Mouse (Mus musculus) lung, embryonic 14.5 days (tissue): ENCODE measurements around the gene Nckap1l. TPM values are rescaled to one million over a fixed set of nuclear protein-coding genes. Genes with fewer than 3 reads are reported as not detected.

Experiments used
- ATAC-seq: fragments of 200-750 bp; cut with Nextera tagmentation; 2 replicates; pipeline ENCODE4 v1.8.0; 2017; ENCODE audit warnings: mild to moderate bottlenecking, moderate TSS enrichment, moderate library complexity; ENCODE audit not compliant: insufficient read depth
- DNase-seq: peaks from one replicate; pipeline ENCODE4 v3.0.0-alpha.2; 2015
- H3K27ac ChIP-seq: fragments of 300-500 bp; sonication (generic); 2 replicates; pipeline ENCODE4 v1.5.1; 2014; ENCODE audit warnings: low read depth, mild to moderate bottlenecking, moderate library complexity
- H3K27me3 ChIP-seq: fragments of 300-500 bp; sonication (generic); 2 replicates; pipeline ENCODE4 v1.6.1; 2014; ENCODE audit warnings: low read length, control low read depth; ENCODE audit not compliant: insufficient read depth
- H3K36me3 ChIP-seq: fragments of 300-500 bp; sonication (generic); 2 replicates; pipeline ENCODE4 v1.6.1; 2014; ENCODE audit warnings: control low read depth; ENCODE audit not compliant: insufficient read depth
- H3K4me1 ChIP-seq: fragments of 300-500 bp; sonication (generic); 2 replicates; pipeline ENCODE4 v1.6.1; 2014; ENCODE audit warnings: antibody characterized with exemption, control low read depth; ENCODE audit not compliant: insufficient read depth
- H3K4me2 ChIP-seq: fragments of 300-500 bp; sonication (generic); 2 replicates; pipeline ENCODE4 v1.6.1; 2014; ENCODE audit warnings: mild to moderate bottlenecking
- H3K4me3 ChIP-seq: fragments of 300-500 bp; sonication (generic); 2 replicates; pipeline ENCODE4 v1.5.1; 2014; ENCODE audit warnings: low read depth, low read length
- H3K9ac ChIP-seq: fragments of 300-500 bp; sonication (generic); 2 replicates; pipeline ENCODE4 v1.6.1; 2014
- H3K9me3 ChIP-seq: fragments of 300-500 bp; sonication (generic); 2 replicates; pipeline ENCODE4 v1.6.1; 2016; ENCODE audit warnings: low read depth, low read length, control low read depth
- CTCF ChIP-seq: IDR thresholded peaks from 2 replicates; pipeline ENCODE4 v1.5.1; 2016; ENCODE audit warnings: antibody characterized with exemption, low read depth
- WGBS: fragments of 180-500 bp; shearing (Covaris S2); extraction: QIAGEN DNeasy Blood & Tissue Kit; methylation state at CpG from one replicate; pipeline ENCODE4 v1.1.7; 2014; 5-methylcytosine and 5-hydroxymethylcytosine counted together
- polyA plus RNA-seq: library from polyadenylated mRNA; unstranded; fragments of >200 nt; fragmentation: Nextera tagmentation; extraction: Ambion mirVana; gene quantifications from 2 replicates; pipeline ENCODE4 v1.2.1, GENCODE M21; 2014

The Nckap1l gene
- polyA plus RNA-seq, 1 experiment from 2014 or later = 2.6 TPM

DNA sequence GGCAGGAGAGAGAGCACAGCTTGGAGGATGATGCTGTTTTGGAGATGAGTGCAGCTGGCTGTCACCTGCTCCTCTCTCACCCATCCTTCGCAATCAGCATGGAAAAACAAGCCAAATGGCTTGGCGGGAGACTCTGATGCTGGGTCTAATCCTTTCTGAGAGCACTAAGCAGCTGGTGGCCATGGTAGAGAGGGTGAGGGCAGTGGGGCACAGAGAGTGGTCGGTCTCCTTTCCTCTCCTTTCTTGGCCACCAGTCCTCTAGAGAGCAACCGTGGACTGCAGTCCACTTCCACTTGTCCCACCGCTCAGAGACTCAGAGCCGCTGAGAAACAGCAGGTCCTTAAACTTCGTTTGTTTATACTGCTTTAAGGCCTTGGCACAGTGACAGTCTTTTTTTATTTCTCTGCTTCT, 60.0 kb downstream of the Nckap1l start:
- H3K9ac ChIP-seq = no peak overlapping the region
- no peak for TF ChIP-seq CTCF
- peaks cover 5% of the 10 kb centered on the region; the same call in 1 of the 2 replicates for H3K4me1 ChIP-seq
- DNase-seq = no peak
- no peaks in the 10 kb centered on the region; the same call in 1 of the 2 replicates for H3K27me3 ChIP-seq
- no peaks in the 10 kb centered on the region for H3K9me3 ChIP-seq
- no peak overlapping the region for H3K27ac ChIP-seq
- ATAC-seq = peak; percentile 88
- H3K4me2 ChIP-seq = peak overlapping the region; percentile 60
- H3K36me3 ChIP-seq = no peaks in the 10 kb centered on the region
- WGBS = 7% methylated on average over 7 of the region's 7 CpGs
- no peak overlapping the region for H3K4me3 ChIP-seq

DNA sequence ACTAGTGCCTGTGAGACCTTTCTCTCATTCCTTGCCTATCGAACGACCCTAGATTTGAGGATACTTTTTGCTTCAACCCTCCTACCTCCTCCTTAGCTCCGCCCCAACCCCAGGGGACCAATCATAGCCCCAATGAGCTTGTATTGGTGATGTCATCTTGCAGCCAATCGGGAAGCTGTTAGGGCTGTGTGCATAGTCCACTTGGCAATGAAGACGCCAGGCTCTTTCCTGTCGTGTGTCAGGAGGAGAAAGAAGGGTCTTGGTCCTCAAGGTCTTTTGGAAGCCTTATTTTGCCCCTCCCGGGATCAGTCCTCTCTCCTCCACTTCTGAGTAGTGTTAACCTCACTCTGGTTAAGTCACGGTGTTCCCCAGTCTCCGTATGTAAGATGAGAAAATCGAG, 60.5 kb downstream of the Nckap1l start:
- peak; percentile 99 for ATAC-seq
- H3K4me1 ChIP-seq = peaks cover 5% of the 10 kb centered on the region; the same call in 1 of the 2 replicates
- H3K9me3 ChIP-seq = no peaks in the 10 kb centered on the region
- DNase-seq = peak; percentile 88
- H3K9ac ChIP-seq = no peak overlapping the region
- peak overlapping the region; percentile 19 for H3K4me3 ChIP-seq
- TF ChIP-seq CTCF = no peak
- H3K4me2 ChIP-seq = peak overlapping the region; percentile 60
- 3% methylated on average over 10 of the region's 10 CpGs for WGBS
- no peaks in the 10 kb centered on the region; the same call in 1 of the 2 replicates for H3K27me3 ChIP-seq
- no peaks in the 10 kb centered on the region for H3K36me3 ChIP-seq
- no peak overlapping the region for H3K27ac ChIP-seq

DNA sequence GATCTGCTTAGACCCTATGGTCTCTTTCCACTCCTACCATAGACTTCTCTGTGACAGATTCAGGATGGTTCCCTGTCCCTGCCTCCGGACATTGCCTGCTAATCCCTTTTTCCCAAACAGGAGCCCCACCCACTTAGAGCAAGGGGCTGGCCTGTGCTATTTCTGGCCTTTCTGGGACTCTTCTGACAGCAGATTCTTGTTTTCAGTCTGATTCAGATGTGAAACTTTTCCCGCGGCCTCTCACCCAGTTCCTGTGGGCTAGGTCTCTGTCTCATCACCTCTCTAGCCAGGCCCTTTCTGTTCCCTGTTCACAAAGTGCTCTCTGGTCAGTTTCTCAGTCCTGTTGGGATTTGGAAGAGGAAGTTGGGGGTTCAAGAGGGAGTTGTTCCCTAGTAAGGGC, 61.3 kb downstream of the Nckap1l start:
- Histone ChIP-seq H3K27me3 (no peaks in the 10 kb centered on the region; the same call in 1 of the 2 replicates), H3K9me3 (no peaks in the 10 kb centered on the region), H3K36me3 (no peaks in the 10 kb centered on the region), H3K4me3 (no peak overlapping the region), H3K27ac (no peak overlapping the region), H3K4me1 (peaks cover 5% of the 10 kb centered on the region; the same call in 1 of the 2 replicates), H3K4me2 (peak overlapping the region; percentile 60; the same call in 1 of the 2 replicates), H3K9ac (no peak overlapping the region)
- 44% methylated on average over 3 of the region's 3 CpGs for WGBS
- no peak for TF ChIP-seq CTCF
- no peak for DNase-seq
- ATAC-seq = no peak

DNA sequence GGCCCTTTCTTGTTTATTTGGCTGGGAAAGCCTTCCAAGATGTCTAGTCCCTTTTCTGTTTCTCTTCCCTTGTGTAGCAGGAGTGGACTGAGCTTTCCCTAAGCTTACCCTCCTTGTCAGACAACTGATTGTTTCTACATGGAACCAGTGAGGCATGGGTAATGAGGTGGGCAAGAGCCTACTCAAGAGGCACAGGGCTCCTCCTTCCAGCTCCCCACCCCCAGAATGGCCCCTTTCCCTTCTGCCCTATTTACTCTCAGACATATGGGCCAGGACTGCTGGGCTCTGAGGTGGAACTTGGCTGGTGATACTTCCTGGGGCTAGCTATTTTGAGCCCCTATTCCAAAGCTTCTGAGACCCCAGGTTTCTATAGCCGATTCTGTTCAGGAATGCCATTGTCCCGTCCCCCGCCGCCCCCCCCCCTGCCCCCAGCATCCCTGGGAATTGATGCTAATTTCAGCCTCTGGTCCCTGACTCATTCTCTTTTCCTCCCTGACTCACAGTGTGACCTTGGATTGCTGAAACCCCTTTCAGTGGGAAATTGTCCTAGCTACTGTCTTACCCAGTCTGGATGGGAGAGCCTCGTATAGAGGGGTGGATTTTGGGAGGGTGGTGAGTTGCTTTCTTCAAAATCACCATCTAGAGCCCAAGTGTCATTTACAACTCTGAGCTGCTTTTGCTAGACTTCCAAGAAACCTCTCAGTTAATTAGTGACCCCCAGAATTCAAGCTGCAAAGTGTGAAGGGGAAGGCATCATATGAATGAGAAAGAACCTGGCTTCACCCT, 65.2 kb downstream of the Nckap1l start:
- DNase-seq = no peak
- H3K9me3 ChIP-seq = no peaks in the 10 kb centered on the region
- no peak overlapping the region for H3K4me2 ChIP-seq
- no peak overlapping the region for H3K4me3 ChIP-seq
- no peaks in the 10 kb centered on the region for H3K4me1 ChIP-seq
- no peak overlapping the region for H3K27ac ChIP-seq
- WGBS = 19% methylated on average over 3 of the region's 5 CpGs
- no peaks in the 10 kb centered on the region for H3K27me3 ChIP-seq
- no peaks in the 10 kb centered on the region for H3K36me3 ChIP-seq
- H3K9ac ChIP-seq = no peak overlapping the region
- no peak for ATAC-seq
- no peak for TF ChIP-seq CTCF

DNA sequence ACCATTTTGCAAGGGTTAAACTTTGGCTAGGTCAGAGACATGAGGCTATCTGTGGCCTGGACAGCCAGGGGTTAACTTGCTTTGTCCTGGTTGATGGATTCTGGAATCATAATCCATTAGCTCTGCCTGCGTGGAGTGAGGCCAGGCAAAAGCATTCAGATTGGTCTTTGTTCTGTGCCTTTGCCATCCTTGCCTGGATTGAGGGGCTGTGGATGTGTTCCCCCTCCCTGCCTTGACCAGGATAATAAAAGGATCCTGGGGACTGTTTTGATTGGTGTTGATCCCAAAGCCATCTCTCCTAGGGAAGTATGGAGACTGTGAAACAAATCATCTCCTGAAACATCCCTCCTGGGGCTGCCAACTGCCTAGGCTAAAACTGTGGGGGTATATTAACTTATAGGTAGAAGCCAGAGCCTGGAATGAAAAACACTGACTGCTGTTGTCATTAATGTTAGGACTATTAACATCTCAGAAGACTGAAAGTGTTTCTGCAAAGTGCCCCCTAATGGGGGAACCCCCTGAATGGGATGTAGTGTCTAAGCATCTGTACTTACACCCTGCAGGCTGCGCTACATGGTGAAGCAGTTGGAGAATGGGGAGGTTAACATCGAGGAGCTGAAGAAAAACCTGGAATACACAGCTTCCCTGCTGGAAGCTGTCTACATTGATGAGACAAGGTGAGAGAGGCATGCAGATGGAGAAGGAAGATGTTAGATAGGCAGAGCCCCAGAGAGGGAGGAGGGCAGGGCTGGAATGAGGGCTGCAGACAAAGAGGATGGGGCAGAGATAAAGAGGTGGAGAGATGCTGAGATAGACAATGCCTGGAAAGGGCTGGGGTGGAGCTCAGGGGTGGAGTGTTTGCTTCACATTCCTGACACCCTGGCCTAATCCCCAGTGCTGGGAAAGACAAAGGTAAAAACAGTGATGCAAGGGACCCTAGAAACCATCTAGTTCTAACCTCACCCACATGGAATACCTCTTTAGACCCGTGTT, 66.1 kb downstream of the Nckap1l start:
- Histone ChIP-seq H3K27ac (no peak overlapping the region), H3K4me3 (no peak overlapping the region), H3K4me2 (no peak overlapping the region), H3K9me3 (no peaks in the 10 kb centered on the region), H3K36me3 (no peaks in the 10 kb centered on the region), H3K9ac (no peak overlapping the region), H3K27me3 (no peaks in the 10 kb centered on the region), H3K4me1 (no peaks in the 10 kb centered on the region)
- ATAC-seq (no peak), DNase-seq (no peak)
- TF ChIP-seq CTCF = no peak
- whole genome bisulfite sequencing = 32% methylated on average over 4 of the region's 4 CpGs

DNA sequence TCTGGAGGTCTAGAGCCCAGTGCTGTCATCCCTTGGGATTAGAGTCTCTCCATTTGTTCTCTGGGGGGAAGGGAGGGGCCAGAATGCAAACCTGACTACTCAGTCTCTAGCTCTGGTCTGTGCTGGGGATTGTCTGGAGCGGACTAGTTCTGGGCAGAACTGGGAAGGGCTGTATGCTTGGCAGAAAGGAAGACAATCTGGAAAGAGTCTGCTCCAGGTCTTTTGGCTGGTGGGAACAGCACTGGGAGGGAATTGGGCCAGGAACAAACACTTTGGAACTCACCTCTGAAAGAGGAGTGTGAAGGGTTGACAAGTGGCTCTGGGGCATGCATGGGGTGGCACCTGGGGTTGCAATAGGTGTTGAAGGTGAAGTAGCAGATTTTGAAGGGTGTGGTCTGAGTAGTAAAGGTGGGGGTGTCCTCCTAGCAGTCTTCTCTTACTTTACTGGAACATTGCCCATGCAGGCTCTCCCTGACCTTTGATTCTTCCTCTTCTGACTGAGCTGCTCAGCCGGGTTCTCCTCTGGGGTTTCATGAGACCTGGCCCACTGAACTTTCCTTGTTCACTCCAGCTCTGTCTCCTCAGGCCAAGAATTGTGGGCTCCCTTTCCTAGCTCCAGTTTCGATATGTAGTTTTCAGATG, 69.0 kb downstream of the Nckap1l start:
- TF ChIP-seq CTCF = no peak
- Histone ChIP-seq H3K27me3 (no peaks in the 10 kb centered on the region), H3K27ac (no peak overlapping the region), H3K4me1 (no peaks in the 10 kb centered on the region), H3K9me3 (no peaks in the 10 kb centered on the region), H3K4me3 (no peak overlapping the region), H3K36me3 (no peaks in the 10 kb centered on the region), H3K9ac (no peak overlapping the region), H3K4me2 (no peak overlapping the region)
- DNase-seq = no peak
- 56% methylated on average over 3 of the region's 3 CpGs for WGBS
- ATAC-seq = peak; percentile 47; the same call in 1 of the 2 replicates
